Mouse (Mus musculus) NIH3T3 (cell line): ENCODE measurements around the gene Iqcf6.

Experiments used
- DNase-seq: peaks from one replicate; pipeline ENCODE4 v3.0.0-alpha.2; 2012; ENCODE audit warnings: low read depth

Iqcf6 gene

GRCm38 (mm10) chr9:106656820-106657219 lies 30.4 kb downstream of the Iqcf6 start:
- no peak for DNase-seq

DNA sequence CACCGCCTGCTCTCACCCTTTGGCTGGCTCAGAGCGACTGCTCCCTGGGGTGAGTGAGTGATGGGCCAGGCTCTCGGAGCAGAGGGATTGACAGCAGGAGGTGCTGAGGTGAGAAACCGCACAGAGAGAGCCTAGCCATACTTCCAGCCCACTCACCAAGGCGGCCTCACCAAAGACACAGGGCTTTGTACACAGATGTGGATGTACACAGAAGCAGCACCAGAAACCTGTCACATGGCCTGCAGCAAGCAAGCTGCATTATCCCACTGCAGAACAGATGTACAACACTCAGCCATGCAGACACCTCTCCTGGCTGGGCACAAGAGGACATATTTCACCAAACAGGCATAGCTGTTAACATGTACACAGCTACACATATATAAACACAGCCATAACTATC lies 31.2 kb downstream of the Iqcf6 start:
- no peak for DNase-seq

- DNase-seq = no peak
Observed at GRCm38 (mm10) chr9:106659441-106659840, 33.1 kb downstream of the Iqcf6 start.

GRCm38 (mm10) chr9:106659935-106660334 lies 33.6 kb downstream of the Iqcf6 start:
- DNase-seq = no peak

GRCm38 (mm10) chr9:106663200-106663599 lies 36.8 kb downstream of the Iqcf6 start:
- DNase-seq = no peak

DNA sequence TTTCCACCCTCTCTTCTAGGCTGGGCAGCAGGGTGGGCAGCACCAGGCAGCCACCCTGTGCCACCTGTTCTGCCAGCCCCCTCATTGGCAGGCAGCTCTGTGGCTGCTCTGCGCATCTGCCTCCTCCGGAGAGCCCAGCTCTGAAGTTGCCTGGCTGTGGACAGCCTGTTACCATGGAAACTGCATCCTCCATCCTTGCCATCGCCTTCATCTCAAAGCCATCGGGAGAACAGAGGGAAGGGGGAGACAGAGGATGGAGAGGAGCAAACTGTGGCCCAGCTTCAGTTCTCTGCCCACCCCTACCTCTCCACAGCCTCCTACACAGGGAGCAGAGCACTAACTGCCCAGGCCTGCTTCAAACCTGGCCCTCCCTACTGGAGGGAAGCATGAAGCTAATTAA lies 38.1 kb downstream of the Iqcf6 start:
- DNase-seq = no peak

- no peak for DNase-seq
Observed at GRCm38 (mm10) chr9:106664856-106665255, 38.5 kb downstream of the Iqcf6 start.

DNA sequence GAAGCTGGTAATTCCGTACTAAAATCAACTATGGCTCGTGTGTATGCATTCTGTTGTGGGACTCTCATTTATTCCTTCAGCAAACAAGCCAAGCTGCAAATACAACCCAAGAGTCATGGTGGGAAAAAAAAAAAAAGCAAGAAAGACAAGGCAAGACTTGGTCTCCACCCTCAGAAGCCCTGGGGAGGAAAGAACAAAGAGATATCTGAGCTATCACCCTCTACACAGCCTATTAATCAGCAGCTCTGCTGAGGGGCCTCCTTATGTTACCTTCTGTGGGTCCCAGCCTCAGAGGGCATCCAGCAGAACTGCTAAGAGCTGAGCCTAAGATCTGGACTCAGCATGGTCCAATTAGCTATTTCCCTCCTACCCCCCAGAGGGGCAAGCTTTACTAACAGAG lies 47.5 kb downstream of the Iqcf6 start:
- no peak for DNase-seq

DNA sequence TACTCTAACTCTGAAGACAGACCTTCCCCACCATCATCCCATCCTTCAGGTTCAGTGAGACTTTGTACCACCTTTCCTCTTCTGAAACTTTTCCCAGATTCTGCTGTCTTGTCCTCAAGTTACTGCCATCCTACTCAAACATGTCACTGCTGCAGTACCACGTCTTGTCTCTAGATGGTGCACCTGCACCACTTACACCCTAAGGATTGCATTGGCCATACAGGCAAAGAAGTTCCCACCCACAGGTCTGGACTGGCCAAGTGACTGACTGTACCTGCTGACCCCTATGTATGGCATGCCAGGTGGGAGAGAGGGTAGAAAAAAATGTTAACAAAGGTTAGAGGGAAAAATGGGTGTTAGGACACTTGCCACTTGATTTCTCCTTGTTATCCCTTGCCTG lies 49.1 kb downstream of the Iqcf6 start:
- peak; percentile 89 for DNase-seq

DNA sequence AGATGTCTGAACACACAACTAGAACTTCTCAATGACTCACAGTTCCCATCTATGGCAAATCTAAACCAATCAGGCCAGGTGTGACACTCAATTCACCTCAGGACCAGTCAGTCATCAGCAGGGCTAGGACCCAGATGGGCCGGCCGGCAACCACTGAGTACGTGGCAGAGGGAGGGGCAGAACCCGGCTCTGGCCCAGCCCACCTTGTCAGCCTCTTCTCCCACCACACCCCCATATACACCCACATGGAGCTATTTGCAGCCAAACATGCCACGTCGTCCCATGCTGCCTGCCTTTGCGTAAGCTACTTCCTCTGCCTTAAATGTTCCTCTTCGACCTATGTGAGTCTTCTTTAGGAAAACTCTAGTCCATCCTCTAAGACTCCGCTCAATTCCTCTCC lies 49.6 kb downstream of the Iqcf6 start:
- DNase-seq = no peak

- DNase-seq = no peak
Observed at GRCm38 (mm10) chr9:106676571-106676970, 50.2 kb downstream of the Iqcf6 start.
